Mouse (Mus musculus) T-helper 17 cell (primary cell): ENCODE data around the gene Wscd1.

Source experiments
- in situ Hi-C, 2 experiments: fragments of 300-600 bp; cut with MboI, MseI; formaldehyde crosslinking; loops; 1 replicate in 1 of 2; 2 replicates in 1 of 2; pipeline ENCODE4 v1.15.1; 2025; ENCODE audit warnings: high pct_unique_total_duplicates in 2 of 2

Wscd1 gene

GRCm38 (mm10) chr11:71769744-71770143 is 20.0 kb downstream of the Wscd1 start:
- in situ Hi-C loops, result loop anchor here in 1 of 2 experiments (10.0 kb wide), 1 partner anchor 1375 kb away; no protein-coding TSS in a partner anchor

GRCm38 (mm10) chr11:71770479-71770878 is 20.8 kb downstream of the Wscd1 start:
- in situ Hi-C loops, result loop anchor here in 1 of 2 experiments (10.0 kb wide), 1 partner anchor 1376 kb away; no protein-coding TSS in a partner anchor

GRCm38 (mm10) chr11:71771074-71771473 is 21.4 kb downstream of the Wscd1 start:
- in situ Hi-C loops, result loop anchor here in 1 of 2 experiments (10.0 kb wide), 1 partner anchor 1376 kb away; no protein-coding TSS in a partner anchor

- in situ Hi-C loops, result loop anchor here in 1 of 2 experiments (10.0 kb wide), 1 partner anchor 1377 kb away; no protein-coding TSS in a partner anchor
Observed at GRCm38 (mm10) chr11:71772056-71772455, 22.3 kb downstream of the Wscd1 start.

GRCm38 (mm10) chr11:71772802-71773201 is 23.1 kb downstream of the Wscd1 start:
- in situ Hi-C loops, result loop anchor here in 1 of 2 experiments (10.0 kb wide), 1 partner anchor 1378 kb away; no protein-coding TSS in a partner anchor

- in situ Hi-C loops, result loop anchor here in 1 of 2 experiments (10.0 kb wide), 1 partner anchor 1379 kb away; no protein-coding TSS in a partner anchor
Observed at GRCm38 (mm10) chr11:71773986-71774767, 24.5 kb downstream of the Wscd1 start.

GRCm38 (mm10) chr11:71775056-71775455 is 25.3 kb downstream of the Wscd1 start:
- in situ Hi-C loops, result loop anchor here in 1 of 2 experiments (10.0 kb wide), 1 partner anchor 1380 kb away; no protein-coding TSS in a partner anchor

GRCm38 (mm10) chr11:71779642-71780041 is 29.9 kb downstream of the Wscd1 start:
- in situ Hi-C loops, result loop anchor here in 1 of 2 experiments (10.0 kb wide), 1 partner anchor 1385 kb away; no protein-coding TSS in a partner anchor

GRCm38 (mm10) chr11:71781737-71782354 is 32.1 kb downstream of the Wscd1 start:
- in situ Hi-C loops, result no loop called here

GRCm38 (mm10) chr11:71785499-71785898 is 35.8 kb downstream of the Wscd1 start:
- in situ Hi-C loops, result no loop called here

GRCm38 (mm10) chr11:71788209-71788608 is 38.5 kb downstream of the Wscd1 start:
- in situ Hi-C loops, result no loop called here

GRCm38 (mm10) chr11:71790227-71790626 is 40.5 kb downstream of the Wscd1 start:
- in situ Hi-C loops, result no loop called here

- in situ Hi-C loops, result no loop called here
Observed at GRCm38 (mm10) chr11:71799206-71799605, 49.5 kb downstream of the Wscd1 start.

- in situ Hi-C loops, result no loop called here
Observed at GRCm38 (mm10) chr11:71808521-71808920, 58.8 kb downstream of the Wscd1 start.

GRCm38 (mm10) chr11:71811828-71812227 is 62.1 kb downstream of the Wscd1 start:
- in situ Hi-C loops, result no loop called here

- in situ Hi-C loops, result no loop called here
Observed at GRCm38 (mm10) chr11:71812921-71813320, 63.2 kb downstream of the Wscd1 start.

GRCm38 (mm10) chr11:71814511-71814910 is 64.8 kb downstream of the Wscd1 start:
- in situ Hi-C loops, result no loop called here

GRCm38 (mm10) chr11:71815326-71815725 is 65.6 kb downstream of the Wscd1 start:
- in situ Hi-C loops, result no loop called here

GRCm38 (mm10) chr11:71816918-71817317 is 67.2 kb downstream of the Wscd1 start:
- in situ Hi-C loops, result no loop called here

GRCm38 (mm10) chr11:71817341-71817740 is 67.6 kb downstream of the Wscd1 start:
- in situ Hi-C loops, result no loop called here

- in situ Hi-C loops, result no loop called here
Observed at GRCm38 (mm10) chr11:71818111-71818510, 68.4 kb downstream of the Wscd1 start.

- in situ Hi-C loops, result no loop called here
Observed at GRCm38 (mm10) chr11:71819901-71820300, 70.2 kb downstream of the Wscd1 start.
